Mouse (Mus musculus) myocyte (in vitro differentiated cells): ENCODE data around the gene Msi2. TPM values are rescaled to one million over a fixed set of nuclear protein-coding genes. Genes with fewer than 3 reads are reported as not detected.

Source experiments
- H3K27me3 ChIP-seq: one replicate; pipeline ENCODE4 v1.6.1; 2011; ENCODE audit not compliant: control insufficient read depth, insufficient read depth, insufficient read length
- H3K36me3 ChIP-seq: one replicate; pipeline ENCODE4 v1.6.1; 2011; ENCODE audit not compliant: control insufficient read depth, insufficient read depth
- H3K4me2 ChIP-seq: one replicate; pipeline ENCODE4 v1.6.1; 2011; ENCODE audit warnings: low read depth, control low read depth
- H3K4me3 ChIP-seq: one replicate; pipeline ENCODE4 v1.5.1; 2011; ENCODE audit warnings: mild to moderate bottlenecking, control low read depth, moderate library complexity
- H3K79me2 ChIP-seq: one replicate; pipeline ENCODE4 v1.6.1; 2011; ENCODE audit not compliant: control insufficient read depth, insufficient read depth
- H3ac ChIP-seq: one replicate; pipeline ENCODE4 v1.6.1; 2011; ENCODE audit not compliant: control insufficient read depth, insufficient read length
- CEBPB ChIP-seq: IDR thresholded peaks from 2 replicates; pipeline ENCODE4 v1.6.1; 2011; ENCODE audit warnings: mild to moderate bottlenecking, moderate library complexity; ENCODE audit not compliant: poor library complexity, insufficient read depth, severe bottlenecking
- E2F4 ChIP-seq: IDR thresholded peaks from one replicate; pipeline ENCODE4 v1.6.1; 2011; ENCODE audit warnings: mild to moderate bottlenecking, control low read depth, moderate library complexity; ENCODE audit not compliant: insufficient read depth
- MAX ChIP-seq: IDR thresholded peaks from one replicate; pipeline ENCODE4 v1.6.1; 2011; ENCODE audit warnings: low read depth, mild to moderate bottlenecking, control low read depth
- MYOD1 ChIP-seq, 3 experiments: IDR thresholded peaks; one replicate each; pipeline ENCODE4 v1.6.1; 2011; ENCODE audit warnings: control low read depth in 2 of 3, low read depth in 2 of 3, mild to moderate bottlenecking in 2 of 3, moderate library complexity in 1 of 3; ENCODE audit not compliant: insufficient read length in 2 of 3, control insufficient read depth in 1 of 3
- MYOG ChIP-seq, 3 experiments: IDR thresholded peaks; one replicate each; pipeline ENCODE4 v1.6.1; 2011; ENCODE audit warnings: control low read depth in 2 of 3, low read depth in 2 of 3, mild to moderate bottlenecking in 2 of 3; ENCODE audit not compliant: insufficient read length in 2 of 3, control insufficient read depth in 1 of 3, insufficient read depth in 1 of 3
- POLR2A ChIP-seq: IDR thresholded peaks from one replicate; pipeline ENCODE4 v1.6.1; 2011; ENCODE audit warnings: low read depth, mild to moderate bottlenecking, control low read depth, moderate library complexity; ENCODE audit not compliant: insufficient read length
- POLR2AphosphoS2 ChIP-seq: IDR thresholded peaks from one replicate; pipeline ENCODE4 v1.6.1; 2011; ENCODE audit warnings: low read depth, control low read depth; ENCODE audit not compliant: insufficient read length
- REST ChIP-seq: IDR thresholded peaks from one replicate; pipeline ENCODE4 v1.6.1; 2011; ENCODE audit warnings: mild to moderate bottlenecking, control low read depth, moderate library complexity; ENCODE audit not compliant: insufficient read depth, insufficient read length
- SRF ChIP-seq: IDR thresholded peaks from one replicate; pipeline ENCODE4 v1.6.1; 2011; ENCODE audit warnings: low read depth; ENCODE audit not compliant: control insufficient read depth, insufficient read length
- TCF12 ChIP-seq: IDR thresholded peaks from one replicate; pipeline ENCODE4 v1.6.1; 2011; ENCODE audit warnings: mild to moderate bottlenecking, control low read depth; ENCODE audit not compliant: poor library complexity, insufficient read depth, severe bottlenecking
- TCF3 ChIP-seq: IDR thresholded peaks from one replicate; pipeline ENCODE4 v1.6.1; 2011; ENCODE audit warnings: low read depth, control low read depth; ENCODE audit not compliant: insufficient read length
- USF1 ChIP-seq: IDR thresholded peaks from one replicate; pipeline ENCODE4 v1.6.1; 2011; ENCODE audit warnings: low read depth, mild to moderate bottlenecking, control low read depth, moderate library complexity
- polyA plus RNA-seq: library from polyadenylated mRNA; unstranded; fragments of >200 nt; fragmentation: generic; extraction: Trizol; gene quantifications from one replicate; pipeline ENCODE4 v1.2.1, GENCODE M21; 2012; ENCODE audit warnings: missing spikeins

The Msi2 gene
- polyA plus RNA-seq, 1 experiment, result 37.9 TPM

GRCm38 (mm10) chr11:88309059-88309700 lies 409.1 kb downstream of the Msi2 start:
- no peaks in the 10 kb centered on the region for H3K79me2 ChIP-seq
- no peaks in the 10 kb centered on the region for H3K27me3 ChIP-seq
- H3ac ChIP-seq, result no peak overlapping the region
- TF ChIP-seq E2F4 (no peak), REST (no peak), SRF (no peak), MAX (no peak), MYOD1 (IDR thresholded peaks at IDR 0.05; ENCODE audit: control insufficient read depth in 1 of 3, insufficient read length in 2 of 3, low read depth in 2 of 3) (no peak), TCF12 (no peak), CEBPB (no peak), MYOG (IDR thresholded peaks at IDR 0.05; ENCODE audit: control insufficient read depth in 1 of 3, insufficient read depth in 1 of 3, insufficient read length in 2 of 3, low read depth in 2 of 3) (no peak), TCF3 (no peak)
- no peak overlapping the region for H3K4me2 ChIP-seq
- no peaks in the 10 kb centered on the region for H3K36me3 ChIP-seq
- H3K4me3 ChIP-seq, result no peak overlapping the region

- no peak overlapping the region for H3K4me3 ChIP-seq
- H3K79me2 ChIP-seq, result no peaks in the 10 kb centered on the region
- no peak overlapping the region for H3ac ChIP-seq
- H3K36me3 ChIP-seq, result no peaks in the 10 kb centered on the region
- TF ChIP-seq TCF12 (no peak), CEBPB (no peak), MYOG (IDR thresholded peaks at IDR 0.05; ENCODE audit: control insufficient read depth in 1 of 3, insufficient read depth in 1 of 3, insufficient read length in 2 of 3, low read depth in 2 of 3) (no peak), USF1 (no peak)
- H3K4me2 ChIP-seq, result no peak overlapping the region
- H3K27me3 ChIP-seq, result no peaks in the 10 kb centered on the region
These were observed 410.4 kb downstream of the Msi2 start for GRCm38 (mm10) chr11:88307616-88308543.

GRCm38 (mm10) chr11:88305759-88306158 lies 412.6 kb downstream of the Msi2 start:
- Histone ChIP-seq H3K4me3 (no peak overlapping the region), H3K36me3 (no peaks in the 10 kb centered on the region), H3K79me2 (no peaks in the 10 kb centered on the region), H3K27me3 (no peaks in the 10 kb centered on the region), H3K4me2 (no peak overlapping the region), H3ac (no peak overlapping the region)
- TF ChIP-seq CEBPB (no peak), POLR2AphosphoS2 (no peak), POLR2A (no peak), MYOG (IDR thresholded peaks at IDR 0.05; ENCODE audit: control insufficient read depth in 1 of 3, insufficient read depth in 1 of 3, insufficient read length in 2 of 3, low read depth in 2 of 3) (no peak), TCF12 (no peak), MAX (no peak), REST (no peak), MYOD1 (IDR thresholded peaks at IDR 0.05; ENCODE audit: control insufficient read depth in 1 of 3, insufficient read length in 2 of 3, low read depth in 2 of 3) (no peak), TCF3 (no peak)

- TF ChIP-seq POLR2A (no peak), REST (no peak), MYOD1 (IDR thresholded peaks at IDR 0.05; ENCODE audit: control insufficient read depth in 1 of 3, insufficient read length in 2 of 3, low read depth in 2 of 3) (no peak), TCF12 (no peak), POLR2AphosphoS2 (no peak), SRF (no peak), TCF3 (no peak), CEBPB (no peak), MAX (no peak), USF1 (no peak), E2F4 (no peak)
- no peak overlapping the region for H3K4me3 ChIP-seq
- H3K79me2 ChIP-seq, result no peaks in the 10 kb centered on the region
- no peak overlapping the region for H3K4me2 ChIP-seq
- no peaks in the 10 kb centered on the region for H3K36me3 ChIP-seq
- no peak overlapping the region for H3ac ChIP-seq
- H3K27me3 ChIP-seq, result peaks cover 5% of the 10 kb centered on the region
These were observed 416.7 kb downstream of the Msi2 start for GRCm38 (mm10) chr11:88301619-88302018.

GRCm38 (mm10) chr11:88299345-88299744 lies 419.0 kb downstream of the Msi2 start:
- H3K27me3 ChIP-seq, result peaks cover 5% of the 10 kb centered on the region
- H3ac ChIP-seq, result no peak overlapping the region
- H3K79me2 ChIP-seq, result no peaks in the 10 kb centered on the region
- no peak for TF ChIP-seq POLR2AphosphoS2
- no peak for TF ChIP-seq POLR2A
- TF ChIP-seq MAX, result no peak
- TF ChIP-seq E2F4, result no peak
- no peak for TF ChIP-seq REST
- no peak overlapping the region for H3K4me2 ChIP-seq
- H3K4me3 ChIP-seq, result no peak overlapping the region
- H3K36me3 ChIP-seq, result no peaks in the 10 kb centered on the region
